Mouse (Mus musculus) myocyte (in vitro differentiated cells): ENCODE data around the gene Pald1. TPM values are rescaled to one million over a fixed set of nuclear protein-coding genes. Genes with fewer than 3 reads are reported as not detected.

ENCODE experiments used
- H3K27me3 ChIP-seq: one replicate; pipeline ENCODE4 v1.6.1; 2011; ENCODE audit not compliant: control insufficient read depth, insufficient read depth, insufficient read length
- H3K36me3 ChIP-seq: one replicate; pipeline ENCODE4 v1.6.1; 2011; ENCODE audit not compliant: control insufficient read depth, insufficient read depth
- H3K4me2 ChIP-seq: one replicate; pipeline ENCODE4 v1.6.1; 2011; ENCODE audit warnings: low read depth, control low read depth
- H3K4me3 ChIP-seq: one replicate; pipeline ENCODE4 v1.5.1; 2011; ENCODE audit warnings: mild to moderate bottlenecking, control low read depth, moderate library complexity
- H3K79me2 ChIP-seq: one replicate; pipeline ENCODE4 v1.6.1; 2011; ENCODE audit not compliant: control insufficient read depth, insufficient read depth
- H3ac ChIP-seq: one replicate; pipeline ENCODE4 v1.6.1; 2011; ENCODE audit not compliant: control insufficient read depth, insufficient read length
- CEBPB ChIP-seq: IDR thresholded peaks from 2 replicates; pipeline ENCODE4 v1.6.1; 2011; ENCODE audit warnings: mild to moderate bottlenecking, moderate library complexity; ENCODE audit not compliant: poor library complexity, insufficient read depth, severe bottlenecking
- E2F4 ChIP-seq: IDR thresholded peaks from one replicate; pipeline ENCODE4 v1.6.1; 2011; ENCODE audit warnings: mild to moderate bottlenecking, control low read depth, moderate library complexity; ENCODE audit not compliant: insufficient read depth
- MAX ChIP-seq: IDR thresholded peaks from one replicate; pipeline ENCODE4 v1.6.1; 2011; ENCODE audit warnings: low read depth, mild to moderate bottlenecking, control low read depth
- MYOD1 ChIP-seq, 3 experiments: IDR thresholded peaks; one replicate each; pipeline ENCODE4 v1.6.1; 2011; ENCODE audit warnings: control low read depth in 2 of 3, low read depth in 2 of 3, mild to moderate bottlenecking in 2 of 3, moderate library complexity in 1 of 3; ENCODE audit not compliant: insufficient read length in 2 of 3, control insufficient read depth in 1 of 3
- MYOG ChIP-seq, 3 experiments: IDR thresholded peaks; one replicate each; pipeline ENCODE4 v1.6.1; 2011; ENCODE audit warnings: control low read depth in 2 of 3, low read depth in 2 of 3, mild to moderate bottlenecking in 2 of 3; ENCODE audit not compliant: insufficient read length in 2 of 3, control insufficient read depth in 1 of 3, insufficient read depth in 1 of 3
- POLR2A ChIP-seq: IDR thresholded peaks from one replicate; pipeline ENCODE4 v1.6.1; 2011; ENCODE audit warnings: low read depth, mild to moderate bottlenecking, control low read depth, moderate library complexity; ENCODE audit not compliant: insufficient read length
- POLR2AphosphoS2 ChIP-seq: IDR thresholded peaks from one replicate; pipeline ENCODE4 v1.6.1; 2011; ENCODE audit warnings: low read depth, control low read depth; ENCODE audit not compliant: insufficient read length
- REST ChIP-seq: IDR thresholded peaks from one replicate; pipeline ENCODE4 v1.6.1; 2011; ENCODE audit warnings: mild to moderate bottlenecking, control low read depth, moderate library complexity; ENCODE audit not compliant: insufficient read depth, insufficient read length
- SRF ChIP-seq: IDR thresholded peaks from one replicate; pipeline ENCODE4 v1.6.1; 2011; ENCODE audit warnings: low read depth; ENCODE audit not compliant: control insufficient read depth, insufficient read length
- TCF12 ChIP-seq: IDR thresholded peaks from one replicate; pipeline ENCODE4 v1.6.1; 2011; ENCODE audit warnings: mild to moderate bottlenecking, control low read depth; ENCODE audit not compliant: poor library complexity, insufficient read depth, severe bottlenecking
- TCF3 ChIP-seq: IDR thresholded peaks from one replicate; pipeline ENCODE4 v1.6.1; 2011; ENCODE audit warnings: low read depth, control low read depth; ENCODE audit not compliant: insufficient read length
- USF1 ChIP-seq: IDR thresholded peaks from one replicate; pipeline ENCODE4 v1.6.1; 2011; ENCODE audit warnings: low read depth, mild to moderate bottlenecking, control low read depth, moderate library complexity
- polyA plus RNA-seq: library from polyadenylated mRNA; unstranded; fragments of >200 nt; fragmentation: generic; extraction: Trizol; gene quantifications from one replicate; pipeline ENCODE4 v1.2.1, GENCODE M21; 2012; ENCODE audit warnings: missing spikeins

The Pald1 gene
- polyA plus RNA-seq, 1 experiment = 14.0 TPM

- no peaks in the 10 kb centered on the region for H3K36me3 ChIP-seq
- H3K4me3 ChIP-seq = no peak overlapping the region
- H3K79me2 ChIP-seq = no peaks in the 10 kb centered on the region
- H3K4me2 ChIP-seq = no peak overlapping the region
- TF ChIP-seq MAX (no peak), MYOG (IDR thresholded peaks at IDR 0.05; ENCODE audit: control insufficient read depth in 1 of 3, insufficient read depth in 1 of 3, insufficient read length in 2 of 3, low read depth in 2 of 3) (no peak), TCF3 (no peak), POLR2AphosphoS2 (no peak)
- no peak overlapping the region for H3ac ChIP-seq
- H3K27me3 ChIP-seq = peaks cover 26% of the 10 kb centered on the region
Measured at GRCm38 (mm10) chr10:61420011-61420410, 36.7 kb upstream of the Pald1 start.

DNA sequence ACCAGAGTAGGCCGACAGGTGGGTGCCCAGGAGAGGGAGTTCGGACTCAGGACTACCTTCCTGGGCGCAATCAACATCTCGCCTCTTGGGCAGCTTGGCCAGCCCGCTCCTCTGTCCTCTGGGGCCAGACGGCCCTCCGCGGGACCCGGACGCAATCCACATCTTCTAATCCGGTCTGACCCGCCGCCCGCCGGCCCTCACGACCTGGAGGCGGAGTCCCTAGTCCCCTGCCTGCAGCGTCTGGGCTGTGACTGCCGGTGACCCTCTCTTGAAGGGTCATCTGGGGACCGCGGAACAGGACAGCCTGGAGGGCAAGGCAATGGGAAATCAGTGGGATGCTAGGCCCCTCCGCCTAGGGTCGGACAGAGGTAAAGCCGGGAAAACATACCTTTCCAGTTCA is 35.8 kb upstream of the Pald1 start:
- Histone ChIP-seq H3K79me2 (no peaks in the 10 kb centered on the region), H3K4me3 (no peak overlapping the region), H3K4me2 (no peak overlapping the region), H3K27me3 (peaks cover 26% of the 10 kb centered on the region), H3K36me3 (no peaks in the 10 kb centered on the region), H3ac (no peak overlapping the region)
- TF ChIP-seq USF1 = no peak
- no peak for TF ChIP-seq POLR2AphosphoS2
- no peak for TF ChIP-seq SRF
- TF ChIP-seq TCF12 = no peak
- no peak for TF ChIP-seq E2F4
- no peak for TF ChIP-seq CEBPB
- no peak for TF ChIP-seq REST
- TF ChIP-seq MYOD1 (IDR thresholded peaks at IDR 0.05; ENCODE audit: control insufficient read depth in 1 of 3, insufficient read length in 2 of 3, low read depth in 2 of 3) = no peak
- TF ChIP-seq POLR2A = no peak
- no peak for TF ChIP-seq TCF3
- no peak for TF ChIP-seq MAX
- no peak for TF ChIP-seq MYOG (IDR thresholded peaks at IDR 0.05; ENCODE audit: control insufficient read depth in 1 of 3, insufficient read depth in 1 of 3, insufficient read length in 2 of 3, low read depth in 2 of 3)

DNA sequence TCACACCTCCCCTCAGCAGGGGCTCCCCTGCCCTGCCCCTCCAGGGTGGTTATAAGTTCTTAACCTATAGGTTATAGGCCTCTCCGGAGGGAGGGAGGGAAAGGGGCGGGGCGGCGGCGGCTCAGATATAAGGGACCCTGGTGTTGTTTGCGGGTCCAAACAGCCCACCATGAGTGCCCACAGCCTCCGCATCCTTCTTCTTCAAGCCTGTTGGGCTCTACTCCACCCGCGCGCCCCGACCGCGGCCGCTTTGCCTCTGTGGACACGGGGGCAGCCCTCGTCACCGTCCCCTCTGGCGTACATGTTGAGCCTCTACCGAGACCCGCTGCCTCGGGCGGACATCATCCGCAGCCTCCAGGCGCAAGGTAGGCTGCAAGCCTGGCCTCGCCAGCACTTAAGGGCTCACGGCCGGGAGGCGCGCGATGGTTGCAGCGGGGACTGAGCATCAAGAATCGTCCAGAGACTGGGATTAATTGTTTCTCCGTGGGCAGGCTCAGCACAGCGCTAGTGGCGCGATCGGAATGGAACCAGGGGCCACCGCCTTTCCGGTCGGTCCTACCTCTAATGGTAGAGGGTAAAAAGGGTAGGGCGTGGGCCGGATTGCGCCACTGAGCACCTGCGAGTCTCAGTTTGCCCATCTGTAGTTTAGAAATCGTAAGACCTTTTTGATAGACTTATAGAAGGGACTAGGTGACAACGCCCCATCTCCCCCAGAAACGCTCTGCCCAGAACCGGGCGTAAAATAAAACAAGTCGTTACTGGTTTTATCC is 35.0 kb upstream of the Pald1 start:
- Histone ChIP-seq H3K4me3 (no peak overlapping the region), H3ac (no peak overlapping the region), H3K4me2 (no peak overlapping the region), H3K27me3 (peaks cover 26% of the 10 kb centered on the region), H3K36me3 (no peaks in the 10 kb centered on the region), H3K79me2 (no peaks in the 10 kb centered on the region)
- TF ChIP-seq E2F4 (no peak), USF1 (no peak), MYOD1 (IDR thresholded peaks at IDR 0.05; ENCODE audit: control insufficient read depth in 1 of 3, insufficient read length in 2 of 3, low read depth in 2 of 3) (no peak), SRF (no peak), REST (no peak), TCF12 (no peak), TCF3 (no peak), MYOG (IDR thresholded peaks at IDR 0.05; ENCODE audit: control insufficient read depth in 1 of 3, insufficient read depth in 1 of 3, insufficient read length in 2 of 3, low read depth in 2 of 3) (no peak), CEBPB (no peak), MAX (no peak), POLR2AphosphoS2 (no peak), POLR2A (no peak)

- no peak within 1 kb of the TSS for H3K4me3 ChIP-seq
- peaks cover 26% of the 10 kb centered on the region for H3K27me3 ChIP-seq
Measured at GRCm38 (mm10) chr10:61417672-61418071, 34.3 kb upstream of the Pald1 start, which contains the start of gene Nodal. Nodal (plus strand) TSS chr10:61417972.

GRCm38 (mm10) chr10:61417046-61417445 is 33.7 kb upstream of the Pald1 start:
- TF ChIP-seq USF1 (no peak), TCF3 (no peak), CEBPB (no peak), MYOD1 (IDR thresholded peaks at IDR 0.05; ENCODE audit: control insufficient read depth in 1 of 3, insufficient read length in 2 of 3, low read depth in 2 of 3) (no peak), REST (no peak), TCF12 (no peak), POLR2AphosphoS2 (no peak), POLR2A (no peak), MYOG (IDR thresholded peaks at IDR 0.05; ENCODE audit: control insufficient read depth in 1 of 3, insufficient read depth in 1 of 3, insufficient read length in 2 of 3, low read depth in 2 of 3) (no peak), SRF (no peak), MAX (no peak), E2F4 (no peak)
- Histone ChIP-seq H3ac (no peak overlapping the region), H3K79me2 (no peaks in the 10 kb centered on the region), H3K4me2 (no peak overlapping the region), H3K36me3 (no peaks in the 10 kb centered on the region), H3K27me3 (peaks cover 26% of the 10 kb centered on the region), H3K4me3 (no peak overlapping the region)

More at GRCm38 (mm10) chr10:61417672-61418071, 34.3 kb upstream of the Pald1 start, which contains the start of gene Nodal:
- Histone ChIP-seq H3K79me2 (no peaks in the 10 kb centered on the region), H3K4me2 (no peak within 1 kb of the TSS), H3K36me3 (no peaks in the 10 kb centered on the region), H3ac (no peak within 1 kb of the TSS)
- TF ChIP-seq POLR2A = no peak
